21 mouse cellular contexts compared by ENCODE assay signal in genomic region chr4:85326052-85326451, GRCm38 (mm10).
DNase-seq lines count a peak whose midpoint lies in the region; ATAC-seq and TF ChIP-seq lines count a peak whose summit lies in the region.
"Had no signal": no experiment of that assay in that cellular context is flagged by ENCODE, and none has a peak within 500 bp of the region (broad histone marks: within the 10 kb centered on the region; RNA-seq: fewer than 3 reads in every experiment).

No protein-coding gene starts in this region.

- H3K9me3 ChIP-seq in forebrain, embryonic 15.5 days: no peaks in the 10 kb centered on the region
- H3K9me3 ChIP-seq in forebrain, embryonic 12.5 days: no peaks in the 10 kb centered on the region
- H3K9me3 ChIP-seq in hindbrain, postnatal 0 days (ENCODE audit: low read length): no peaks in the 10 kb centered on the region
- H3K9me3 ChIP-seq in hindbrain, embryonic 11.5 days (ENCODE audit: control insufficient read depth, low read length): no peaks in the 10 kb centered on the region
- no peaks in the 10 kb centered on the region for H3K9me3 ChIP-seq in forebrain, embryonic 16.5 days (ENCODE audit: control insufficient read depth, low read length)
- H3K9me3 ChIP-seq: embryonic facial prominence, embryonic 10.5 days; heart, embryonic 10.5 days; intestine, embryonic 15.5 days had no signal

- no peak for DNase-seq in hindbrain, postnatal 0 days (ENCODE audit: low spot score)
- no peak for DNase-seq in hindbrain, embryonic 11.5 days (ENCODE audit: low spot score)
- peak; percentile 81 for DNase-seq in brain, adult 2 months (ENCODE audit: low read depth, low spot score)
- no peak for DNase-seq in lung, postnatal 10 days
- DNase-seq: adrenal gland, postnatal 14 days; cerebellum, postnatal 36 days; gastrocnemius, postnatal 10 days; heart, adult 18-20 months; heart, postnatal 10 days; heart, postnatal 4 days; kidney, adult 18-20 months had no signal

- H3K4me3 ChIP-seq in forebrain, embryonic 15.5 days: no peak overlapping the region
- no peak overlapping the region for H3K4me3 ChIP-seq in forebrain, embryonic 12.5 days (replicated peaks)
- no peak overlapping the region for H3K4me3 ChIP-seq in hindbrain, postnatal 0 days (ENCODE audit: low read length)
- H3K4me3 ChIP-seq in hindbrain, embryonic 11.5 days (ENCODE audit: low read depth, low read length): no peak overlapping the region
- no peak overlapping the region for H3K4me3 ChIP-seq in forebrain, embryonic 16.5 days (replicated peaks; ENCODE audit: low read length)
- H3K4me3 ChIP-seq: embryonic facial prominence, embryonic 10.5 days; erythroblast, embryonic 14.5 days; heart, embryonic 10.5 days; intestine, embryonic 15.5 days had no signal

- H3K4me1 ChIP-seq in forebrain, embryonic 15.5 days: peaks cover 6% of the 10 kb centered on the region
- H3K4me1 ChIP-seq in forebrain, embryonic 12.5 days: no peaks in the 10 kb centered on the region
- H3K4me1 ChIP-seq in hindbrain, postnatal 0 days (ENCODE audit: insufficient read depth, low read length): no peaks in the 10 kb centered on the region
- H3K4me1 ChIP-seq in hindbrain, embryonic 11.5 days (replicated peaks; ENCODE audit: control insufficient read depth, insufficient read depth, low read length): no peaks in the 10 kb centered on the region
- H3K4me1 ChIP-seq in forebrain, embryonic 16.5 days (replicated peaks; ENCODE audit: control insufficient read depth, insufficient read depth, low read length): no peaks in the 10 kb centered on the region
- H3K4me1 ChIP-seq: embryonic facial prominence, embryonic 10.5 days; heart, embryonic 10.5 days; intestine, embryonic 15.5 days had no signal

- no peak for TF ChIP-seq CTCF in hindbrain, postnatal 0 days (IDR thresholded peaks at IDR 0.05; ENCODE audit: low read depth)

- no peak for ATAC-seq in forebrain, embryonic 15.5 days (replicated peaks)
- ATAC-seq in forebrain, embryonic 12.5 days (ENCODE audit: low FRiP score): no peak
- no peak for ATAC-seq in hindbrain, postnatal 0 days
- ATAC-seq in hindbrain, embryonic 11.5 days (ENCODE audit: low FRiP score): no peak
- ATAC-seq in forebrain, embryonic 16.5 days: no peak
- ATAC-seq: activated CD4-positive, CD25-positive, alpha-beta regulatory T cell, adult 4 months; intestine, embryonic 15.5 days; Patski had no signal

- no peaks in the 10 kb centered on the region for H3K36me3 ChIP-seq in forebrain, embryonic 15.5 days
- H3K36me3 ChIP-seq in forebrain, embryonic 12.5 days (replicated peaks): no peaks in the 10 kb centered on the region
- no peaks in the 10 kb centered on the region for H3K36me3 ChIP-seq in hindbrain, postnatal 0 days (ENCODE audit: insufficient read depth, low read length)
- no peaks in the 10 kb centered on the region for H3K36me3 ChIP-seq in hindbrain, embryonic 11.5 days (ENCODE audit: control insufficient read depth, insufficient read depth, low read length)
- H3K36me3 ChIP-seq in forebrain, embryonic 16.5 days (ENCODE audit: control insufficient read depth, insufficient read depth): no peaks in the 10 kb centered on the region
- H3K36me3 ChIP-seq: embryonic facial prominence, embryonic 10.5 days; heart, embryonic 10.5 days; intestine, embryonic 15.5 days had no signal

- 71% methylated on average over 1 of the region's 1 CpGs for WGBS in forebrain, embryonic 15.5 days
- 91% methylated on average over 1 of the region's 1 CpGs for WGBS in forebrain, embryonic 12.5 days
- whole genome bisulfite sequencing in hindbrain, postnatal 0 days: 64% methylated on average over 1 of the region's 1 CpGs
- WGBS in hindbrain, embryonic 11.5 days: 92% methylated on average over 1 of the region's 1 CpGs
- 91% methylated on average over 1 of the region's 1 CpGs for WGBS in forebrain, embryonic 16.5 days

- H3K9ac ChIP-seq in forebrain, embryonic 15.5 days (replicated peaks): no peak overlapping the region
- H3K9ac ChIP-seq in forebrain, embryonic 12.5 days: no peak overlapping the region
- H3K9ac ChIP-seq in hindbrain, postnatal 0 days (replicated peaks; ENCODE audit: low read length): no peak overlapping the region
- H3K9ac ChIP-seq in hindbrain, embryonic 11.5 days (ENCODE audit: low read depth, low read length): no peak overlapping the region
- no peak overlapping the region for H3K9ac ChIP-seq in forebrain, embryonic 16.5 days (replicated peaks; ENCODE audit: low read depth, low read length)
- H3K9ac ChIP-seq: intestine, embryonic 15.5 days had no signal

- no peaks in the 10 kb centered on the region for H3K27me3 ChIP-seq in forebrain, embryonic 15.5 days
- no peaks in the 10 kb centered on the region for H3K27me3 ChIP-seq in forebrain, embryonic 12.5 days
- H3K27me3 ChIP-seq in hindbrain, postnatal 0 days (ENCODE audit: insufficient read depth, low read length): no peaks in the 10 kb centered on the region
- no peaks in the 10 kb centered on the region for H3K27me3 ChIP-seq in hindbrain, embryonic 11.5 days (ENCODE audit: control insufficient read depth, insufficient read depth, low read length)
- H3K27me3 ChIP-seq in forebrain, embryonic 16.5 days (replicated peaks; ENCODE audit: control insufficient read depth, insufficient read depth, low read length): no peaks in the 10 kb centered on the region
- H3K27me3 ChIP-seq: CH12.LX; intestine, embryonic 15.5 days had no signal

- peak overlapping the region; percentile 71 for H3K27ac ChIP-seq in forebrain, embryonic 15.5 days (replicated peaks)
- no peak overlapping the region for H3K27ac ChIP-seq in forebrain, embryonic 12.5 days
- H3K27ac ChIP-seq in hindbrain, postnatal 0 days: peak overlapping the region; percentile 22; the same call in 1 of the 2 replicates
- H3K27ac ChIP-seq in hindbrain, embryonic 11.5 days (ENCODE audit: low read depth, low read length): no peak overlapping the region
- H3K27ac ChIP-seq in forebrain, embryonic 16.5 days (ENCODE audit: low read length): peak overlapping the region; percentile 9
- H3K27ac ChIP-seq: embryonic facial prominence, embryonic 10.5 days; heart, embryonic 10.5 days; intestine, embryonic 15.5 days had no signal

- H3K4me2 ChIP-seq in forebrain, embryonic 15.5 days (replicated peaks): no peak overlapping the region
- no peak overlapping the region for H3K4me2 ChIP-seq in forebrain, embryonic 12.5 days
- H3K4me2 ChIP-seq in hindbrain, postnatal 0 days (ENCODE audit: low read depth, low read length): no peak overlapping the region
- no peak overlapping the region for H3K4me2 ChIP-seq in hindbrain, embryonic 11.5 days (replicated peaks; ENCODE audit: low read depth, low read length)
- no peak overlapping the region for H3K4me2 ChIP-seq in forebrain, embryonic 16.5 days (ENCODE audit: low read length)
- H3K4me2 ChIP-seq: intestine, embryonic 15.5 days had no signal

Comparison
In these comparisons a context has a peak if more than half of its experiments do, and no peak if none do; other contexts are left out.
1. H3K27ac ChIP-seq: peak in forebrain, embryonic 15.5 days (single experiment), hindbrain, postnatal 0 days (single experiment) and forebrain, embryonic 16.5 days (single experiment); none in forebrain, embryonic 12.5 days (single experiment) and hindbrain, embryonic 11.5 days (single experiment).